Mouse (Mus musculus) regulatory T cell (primary cell): ENCODE measurements at regions not wholly inside any gene's neighbourhood (a gene's known extent, or its start where the extent isn't known, plus 50 kb on each side); places are given as distances from the start of the nearest gene placed in this dataset.

Source experiments
- in situ Hi-C: fragments of 300-600 bp; cut with MboI, MseI; formaldehyde crosslinking; loops from one replicate; pipeline ENCODE4 v1.15.1; 2025; ENCODE audit warnings: high pct_unique_total_duplicates

DNA sequence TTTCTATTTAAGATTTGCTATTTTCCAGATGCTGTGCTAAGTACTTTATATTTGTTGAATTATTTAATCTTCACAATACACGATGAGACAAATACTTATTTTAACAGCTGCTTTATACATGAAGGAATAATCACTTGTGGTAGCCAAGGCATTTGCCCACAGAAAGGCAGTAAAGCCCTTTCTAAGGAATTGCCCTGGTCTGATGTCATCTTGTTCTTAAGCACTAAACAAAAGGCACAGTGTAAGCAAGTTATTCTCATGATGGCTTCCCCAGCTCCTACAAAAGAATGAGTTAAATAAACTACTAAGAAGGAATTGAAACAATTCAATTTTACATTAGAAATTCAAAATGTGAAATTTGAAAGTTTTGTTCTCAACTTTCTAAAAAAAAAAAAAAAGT lies 358.8 kb downstream of the Cenpc1 start:
- in situ Hi-C loops: no loop called here

- in situ Hi-C loops: no loop called here
These were observed 359.3 kb downstream of the Cenpc1 start for GRCm38 (mm10) chr5:85706084-85706483.

GRCm38 (mm10) chr5:85677872-85678271 lies 387.5 kb downstream of the Cenpc1 start:
- in situ Hi-C loops: no loop called here

DNA sequence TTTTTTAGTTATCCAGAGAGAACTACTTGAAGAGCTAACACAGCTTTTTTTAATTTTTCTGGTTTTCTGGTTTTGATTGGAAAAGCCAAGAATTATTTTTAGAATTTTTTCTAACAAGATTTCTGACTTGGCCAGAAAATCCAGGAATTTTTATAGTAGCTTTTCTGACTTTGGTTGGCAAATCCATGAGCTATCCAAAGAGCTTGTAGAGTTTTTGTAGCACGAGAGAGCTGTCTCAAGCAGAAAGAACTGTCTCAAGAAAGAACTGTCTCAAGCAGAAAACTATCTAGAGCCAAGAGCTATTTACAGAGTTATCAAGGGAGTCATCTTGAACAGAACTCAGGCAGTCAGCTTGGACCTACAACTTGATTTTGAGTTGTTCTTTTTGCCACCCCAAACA lies 394.3 kb downstream of the Cenpc1 start:
- in situ Hi-C loops: no loop called here

DNA sequence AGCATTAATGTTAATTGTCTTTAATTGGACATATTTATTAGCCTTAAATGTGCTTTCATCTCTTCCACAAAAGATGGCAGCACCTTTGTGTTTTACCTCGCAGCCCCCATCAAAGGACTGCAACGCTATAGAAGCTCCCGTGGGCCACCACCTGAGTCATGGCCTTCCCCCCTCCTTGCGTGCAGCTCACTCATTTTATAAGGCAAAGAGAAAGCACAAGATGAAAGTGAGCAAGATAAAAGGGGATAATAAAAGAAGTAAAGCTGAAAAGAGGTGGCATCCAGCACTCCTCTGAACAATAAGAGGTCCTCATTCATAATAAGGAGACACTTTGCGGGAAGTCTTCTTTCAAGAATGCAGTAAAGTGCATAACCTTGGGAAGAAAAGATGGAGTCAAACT lies 403.9 kb downstream of the Cenpc1 start:
- in situ Hi-C loops: no loop called here

DNA sequence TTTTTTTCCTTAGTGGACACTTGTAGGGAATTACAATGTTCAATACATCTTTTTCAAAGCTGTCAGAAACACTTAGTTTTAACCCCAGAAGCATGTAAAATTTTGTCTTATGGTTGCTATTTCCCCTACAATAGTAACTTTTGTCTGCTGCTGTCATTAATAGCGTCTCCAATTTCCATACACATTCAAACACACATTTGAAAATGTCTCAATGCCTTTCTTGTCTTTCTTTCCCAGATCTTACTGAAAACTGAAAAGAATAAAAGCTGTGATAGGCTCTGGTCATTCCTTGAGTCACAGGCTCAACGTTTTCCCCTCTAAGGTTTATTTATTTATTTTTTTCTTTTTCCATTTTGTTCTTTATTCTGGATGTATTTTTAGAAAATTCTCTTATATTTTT lies 444.3 kb downstream of the Cenpc1 start:
- in situ Hi-C loops: no loop called here

DNA sequence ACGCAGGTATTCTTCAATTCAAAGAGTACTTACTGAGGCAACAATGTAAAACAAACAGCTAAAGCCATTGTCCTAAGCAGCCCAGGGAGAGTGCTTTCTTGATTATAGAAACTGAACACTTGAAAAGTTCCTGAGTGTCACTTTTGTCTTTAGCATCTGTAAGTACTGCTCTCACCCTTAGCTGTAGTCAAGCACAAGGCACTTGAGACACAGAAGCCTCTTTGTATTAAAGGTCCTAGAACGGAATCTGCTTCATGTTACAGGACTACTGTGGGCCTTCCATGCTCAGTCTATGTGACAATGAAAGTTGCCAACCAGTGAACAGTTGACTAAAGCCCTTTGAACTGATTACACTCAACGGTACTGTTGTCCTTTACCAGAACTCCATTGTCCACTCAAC lies 450.6 kb downstream of the Cenpc1 start:
- in situ Hi-C loops: no loop called here

GRCm38 (mm10) chr5:85612606-85613005 lies 452.8 kb downstream of the Cenpc1 start:
- in situ Hi-C loops: no loop called here

GRCm38 (mm10) chr5:85609104-85609503 lies 456.3 kb downstream of the Cenpc1 start:
- in situ Hi-C loops: no loop called here

- in situ Hi-C loops: loop anchor here (10.0 kb wide), 1 partner anchor 587 kb away; no protein-coding TSS in a partner anchor
These were observed 467.2 kb downstream of the Cenpc1 start for GRCm38 (mm10) chr5:85598164-85598563.

GRCm38 (mm10) chr5:85595082-85595447 lies 470.3 kb downstream of the Cenpc1 start:
- in situ Hi-C loops: loop anchor here (10.0 kb wide), 1 partner anchor 590 kb away; no protein-coding TSS in a partner anchor

- in situ Hi-C loops: loop anchor here (10.0 kb wide), 1 partner anchor 590 kb away; no protein-coding TSS in a partner anchor
These were observed 470.8 kb downstream of the Cenpc1 start for GRCm38 (mm10) chr5:85594413-85595081.

DNA sequence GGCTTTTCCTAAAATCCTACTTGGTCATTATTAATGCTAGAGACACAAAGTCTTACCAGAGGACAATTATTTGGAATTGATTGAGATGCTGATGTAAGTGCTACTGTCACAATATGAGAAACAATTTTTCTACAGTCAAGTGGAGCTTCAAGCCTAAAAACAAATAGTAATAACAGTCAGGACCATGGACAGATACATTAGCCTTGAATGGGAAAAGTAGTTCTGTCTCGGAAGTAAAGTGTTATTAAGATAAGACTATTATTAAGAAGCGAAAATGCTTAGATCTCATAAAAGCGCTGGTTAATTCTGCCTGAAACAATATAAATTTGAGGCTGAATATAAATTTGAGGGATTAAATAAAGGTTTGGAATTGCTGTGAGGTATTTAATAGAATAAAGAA lies 473.1 kb downstream of the Cenpc1 start:
- in situ Hi-C loops: loop anchor here (10.0 kb wide), 1 partner anchor 593 kb away; no protein-coding TSS in a partner anchor

GRCm38 (mm10) chr5:85586727-85587126 lies 478.7 kb downstream of the Cenpc1 start:
- in situ Hi-C loops: no loop called here

DNA sequence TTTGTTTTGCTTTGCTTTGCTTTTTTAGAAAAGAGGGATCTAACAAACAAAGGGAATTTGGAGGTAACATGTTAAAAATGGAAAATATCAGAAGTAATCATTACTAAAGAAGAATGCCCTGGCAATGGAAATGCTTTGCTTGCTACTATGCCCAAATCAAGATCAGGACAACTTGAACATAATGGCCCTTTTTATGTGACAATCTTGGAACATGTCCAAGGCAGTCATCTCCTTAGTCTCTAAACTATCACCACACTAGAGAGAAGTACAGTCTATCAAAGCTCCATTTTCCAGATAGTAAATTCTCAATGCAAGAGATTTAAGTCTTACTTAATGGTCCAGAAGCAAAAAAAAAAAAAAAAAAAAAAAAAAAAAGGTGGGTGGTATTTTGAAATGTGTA lies 492.9 kb downstream of the Cenpc1 start:
- in situ Hi-C loops: no loop called here

DNA sequence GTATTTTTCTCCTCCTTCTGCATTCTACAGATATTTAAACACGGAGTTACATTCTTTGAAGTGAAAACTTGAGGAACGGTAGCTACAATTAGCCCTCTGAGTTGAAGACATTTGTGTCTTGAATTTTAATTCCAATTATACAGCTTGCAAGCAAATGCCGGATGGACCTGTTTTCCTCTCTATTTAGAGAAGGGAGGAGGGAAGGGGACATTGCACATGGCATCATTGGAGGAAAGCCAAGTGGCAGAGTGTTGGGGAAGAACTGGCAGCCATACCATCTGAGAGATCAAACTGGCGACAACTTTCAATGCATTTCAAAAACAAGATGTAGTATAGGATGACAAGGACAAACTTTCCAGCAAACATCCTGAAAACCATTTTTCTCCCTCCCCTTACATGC lies 493.4 kb downstream of the Cenpc1 start:
- in situ Hi-C loops: no loop called here

DNA sequence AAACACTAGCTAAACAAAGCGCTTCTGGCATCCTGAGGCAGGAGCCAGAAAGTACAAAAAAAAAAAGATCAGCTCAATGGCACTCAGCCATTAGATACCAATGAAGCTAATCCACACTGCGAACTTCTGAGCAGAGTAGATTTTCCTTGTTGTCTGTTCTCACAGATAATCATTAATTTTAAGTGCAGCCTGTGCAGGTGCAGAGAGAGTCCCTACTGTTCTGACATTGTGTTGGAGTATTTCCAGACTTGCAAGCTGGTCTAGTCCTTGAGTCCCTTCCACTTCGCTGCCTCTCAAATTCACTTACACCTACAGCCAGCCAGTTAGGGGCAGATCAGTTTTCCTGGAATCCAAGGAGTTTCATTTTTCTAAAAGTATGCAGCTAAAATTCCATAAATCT lies 494.0 kb downstream of the Cenpc1 start:
- in situ Hi-C loops: no loop called here

GRCm38 (mm10) chr5:85536329-85536728 lies 529.1 kb downstream of the Cenpc1 start:
- in situ Hi-C loops: no loop called here

DNA sequence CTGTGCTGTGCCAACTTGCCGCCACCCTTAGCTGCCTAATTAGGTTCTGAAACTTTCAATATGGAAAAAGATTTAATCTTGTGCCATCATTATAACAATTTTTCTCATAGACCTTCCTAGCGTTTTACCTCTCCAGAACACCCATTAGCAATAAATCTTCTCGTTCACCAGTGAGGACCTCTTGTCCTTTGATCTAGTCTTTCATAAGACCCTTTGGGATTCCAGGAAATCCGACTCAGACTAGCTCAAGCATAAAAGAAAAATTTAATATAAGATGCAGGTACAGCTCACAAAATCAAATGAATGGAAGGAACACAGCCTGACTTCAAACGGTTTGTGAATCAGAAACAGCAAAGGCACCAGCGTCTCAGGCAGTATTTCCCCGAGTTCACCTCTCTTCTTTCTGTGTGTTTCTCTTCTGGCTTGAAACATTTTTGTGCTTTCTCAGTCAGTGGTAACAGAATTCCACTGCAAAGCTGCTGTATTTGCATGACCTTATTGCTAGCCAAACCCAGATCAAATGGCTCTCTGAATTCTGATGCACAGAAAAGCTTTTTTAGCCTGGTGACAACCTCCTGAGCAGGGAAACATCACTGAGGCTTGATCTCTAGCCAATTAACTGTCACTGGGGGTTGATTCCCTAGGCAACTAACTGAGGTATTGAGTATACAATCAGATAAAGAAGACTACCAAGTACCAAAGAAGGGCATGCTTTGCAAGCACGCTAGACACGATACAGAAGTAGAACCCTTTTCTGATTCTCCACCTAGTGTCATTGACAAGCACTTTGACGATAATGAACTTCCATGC lies 539.8 kb downstream of the Cenpc1 start:
- in situ Hi-C loops: no loop called here

GRCm38 (mm10) chr5:85505244-85505643 lies 560.1 kb downstream of the Cenpc1 start:
- in situ Hi-C loops: no loop called here

- in situ Hi-C loops: no loop called here
These were observed 568.1 kb downstream of the Cenpc1 start for GRCm38 (mm10) chr5:85497261-85497660.

DNA sequence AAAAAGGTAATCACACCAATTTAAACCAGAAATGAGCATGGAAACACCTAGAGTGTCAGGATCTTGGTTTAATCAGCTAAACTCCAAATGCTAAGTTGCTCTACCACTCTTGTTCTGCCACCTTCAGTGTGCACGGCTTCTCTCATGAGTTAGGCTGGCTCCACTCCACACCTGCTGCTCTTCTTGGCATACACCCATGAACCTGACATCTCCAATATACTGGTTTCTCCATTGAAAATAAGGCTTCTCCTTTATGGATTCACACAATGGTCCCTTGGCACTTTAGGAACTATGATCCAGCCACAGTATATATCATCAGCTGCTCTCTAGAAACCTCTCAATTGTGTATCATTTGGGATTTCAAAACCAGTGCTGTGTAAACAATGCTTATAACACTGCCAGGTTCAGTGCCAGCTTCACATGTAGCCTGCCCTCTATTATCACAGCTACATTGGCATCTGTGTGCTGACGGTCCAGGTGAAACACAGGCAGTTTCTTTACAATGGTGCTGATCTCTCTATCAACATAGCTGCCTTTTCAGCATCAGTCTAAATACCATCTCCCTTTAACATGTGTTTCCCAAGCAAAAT lies 579.6 kb downstream of the Cenpc1 start:
- in situ Hi-C loops: no loop called here

GRCm38 (mm10) chr5:85485157-85485556 lies 580.2 kb downstream of the Cenpc1 start:
- in situ Hi-C loops: no loop called here
